Mouse (Mus musculus) liver, postnatal 0 days (tissue): Measurements from ENCODE around the gene 0610040J01Rik. TPM values are rescaled to one million over a fixed set of nuclear protein-coding genes. Genes with fewer than 3 reads are reported as not detected.

Experiments used
- ATAC-seq: fragments of 200-750 bp; cut with Nextera tagmentation; 2 replicates; pipeline ENCODE4 v1.8.0; 2017; ENCODE audit warnings: mild to moderate bottlenecking, moderate library complexity
- DNase-seq: peaks from one replicate; pipeline ENCODE4 v3.0.0-alpha.2; 2016
- H3K27ac ChIP-seq: fragments of 300-500 bp; sonication (generic); 2 replicates; pipeline ENCODE4 v1.5.1; 2014; ENCODE audit warnings: antibody characterized with exemption, moderate library complexity, mild to moderate bottlenecking, low read depth
- H3K27me3 ChIP-seq: fragments of 300-500 bp; sonication (generic); 2 replicates; pipeline ENCODE4 v1.6.1; 2014; ENCODE audit warnings: low read length, control low read depth, mixed read lengths; ENCODE audit not compliant: insufficient read depth
- H3K36me3 ChIP-seq: fragments of 300-500 bp; sonication (generic); replicated peaks from 2 replicates; pipeline ENCODE4 v1.6.1; 2014; ENCODE audit warnings: mild to moderate bottlenecking, control low read depth, low read length, moderate library complexity, mixed read lengths; ENCODE audit not compliant: insufficient read depth
- H3K4me1 ChIP-seq: fragments of 300-500 bp; sonication (generic); 2 replicates; pipeline ENCODE4 v1.6.1; 2014; ENCODE audit warnings: antibody characterized with exemption, mild to moderate bottlenecking, control low read depth; ENCODE audit not compliant: insufficient read depth
- H3K4me2 ChIP-seq: fragments of 300-500 bp; sonication (generic); 2 replicates; pipeline ENCODE4 v1.6.1; 2014; ENCODE audit warnings: low read depth, mild to moderate bottlenecking, low read length, moderate library complexity, mixed read lengths
- H3K4me3 ChIP-seq: fragments of 300-500 bp; sonication (generic); 2 replicates; pipeline ENCODE4 v1.5.1; 2014; ENCODE audit warnings: low read depth, low read length
- H3K9ac ChIP-seq: fragments of 300-500 bp; sonication (generic); replicated peaks from 2 replicates; pipeline ENCODE4 v1.6.1; 2014; ENCODE audit warnings: mild to moderate bottlenecking, moderate library complexity
- H3K9me3 ChIP-seq: fragments of 300-500 bp; sonication (generic); 2 replicates; pipeline ENCODE4 v1.6.1; 2016; ENCODE audit warnings: mild to moderate bottlenecking, control low read depth, low read length, mixed read lengths
- CTCF ChIP-seq: sonication (generic); IDR thresholded peaks from 2 replicates; pipeline ENCODE4 v1.5.1; 2016; ENCODE audit warnings: antibody characterized with exemption, low read depth
- EP300 ChIP-seq: IDR thresholded peaks from 2 replicates; pipeline ENCODE4 v1.6.1; 2016; ENCODE audit warnings: antibody characterized with exemption, low read depth, mild to moderate bottlenecking
- WGBS: fragments of 180-500 bp; shearing (Covaris S2); extraction: QIAGEN DNeasy Blood & Tissue Kit; methylation state at CpG from one replicate; pipeline ENCODE4 v1.1.7; 2014; ENCODE audit not compliant: insufficient replicate concordance; 5-methylcytosine and 5-hydroxymethylcytosine counted together
- polyA plus RNA-seq: library from polyadenylated mRNA; unstranded; fragments of >200 nt; fragmentation: Nextera tagmentation; extraction: Ambion mirVana; gene quantifications from 2 replicates; pipeline ENCODE4 v1.2.1, GENCODE M21; 2015

The 0610040J01Rik gene
- polyA plus RNA-seq: 26.8 and 31.7 TPM in 2 replicates

DNA sequence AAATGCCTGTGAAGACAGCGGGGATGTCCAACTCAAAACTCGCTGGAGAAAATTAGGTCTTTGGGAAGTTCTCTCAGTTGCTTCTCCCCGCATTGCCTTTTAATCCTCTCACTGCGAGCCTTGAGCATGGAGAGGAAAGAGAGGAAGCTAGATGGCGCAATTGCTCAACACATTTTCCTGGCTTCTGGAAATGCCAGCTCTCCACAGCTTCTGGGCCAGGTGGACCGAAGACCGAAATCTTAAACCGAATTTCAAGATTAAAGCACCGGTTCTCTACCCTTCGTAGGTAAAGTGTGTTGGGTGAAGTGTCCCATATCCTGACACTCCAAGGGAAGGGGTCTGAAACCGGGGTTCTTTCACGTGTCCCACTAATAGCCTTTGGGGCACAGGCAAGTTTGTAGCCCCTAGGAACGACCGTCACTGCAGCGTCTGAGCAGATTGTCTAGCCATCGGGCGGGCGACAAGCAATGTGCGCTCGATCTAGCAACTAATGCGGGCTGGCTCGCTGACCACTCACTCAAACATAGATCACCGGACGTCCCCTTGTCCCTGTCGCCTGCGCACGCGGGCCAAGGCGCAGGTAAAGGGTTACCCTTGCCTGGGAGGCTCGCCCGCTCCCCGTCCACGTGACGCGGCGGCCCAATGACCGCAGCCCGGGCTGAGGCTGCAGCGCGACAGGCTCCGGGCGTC, at the start of gene 0610040J01Rik:
0610040J01Rik (plus strand) TSS at position 545 of the 690 bp plus-strand sequence.
- H3K36me3 ChIP-seq: no peaks in the 10 kb centered on the region
- ATAC-seq (peak; percentile 97), DNase-seq (peak; percentile 80)
- TF ChIP-seq CTCF (peak; percentile 90), EP300 (0 out of 2 replicates have a peak, but pooled peaks have one; percentile 4)
- H3K4me3 ChIP-seq: peak within 1 kb of the TSS; percentile 61
- no peaks in the 10 kb centered on the region for H3K27me3 ChIP-seq
- whole genome bisulfite sequencing: 2% methylated on average over 41 of the region's 42 CpGs
- H3K27ac ChIP-seq: peak within 1 kb of the TSS; percentile 84
- H3K4me1 ChIP-seq: peaks cover 13% of the 10 kb centered on the region
- peak within 1 kb of the TSS; percentile 94 for H3K4me2 ChIP-seq
- no peaks in the 10 kb centered on the region for H3K9me3 ChIP-seq
- peak within 1 kb of the TSS; percentile 63 for H3K9ac ChIP-seq

- DNase-seq: no peak
- no peaks in the 10 kb centered on the region for H3K36me3 ChIP-seq
- no peaks in the 10 kb centered on the region for H3K9me3 ChIP-seq
- no peak for ATAC-seq
- H3K4me1 ChIP-seq: no peaks in the 10 kb centered on the region
- 88% methylated on average over 4 of the region's 4 CpGs for WGBS
- no peak overlapping the region for H3K9ac ChIP-seq
- no peak overlapping the region for H3K27ac ChIP-seq
- no peak overlapping the region for H3K4me3 ChIP-seq
- H3K27me3 ChIP-seq: no peaks in the 10 kb centered on the region
- no peak overlapping the region for H3K4me2 ChIP-seq
- TF ChIP-seq EP300: no peak
- no peak for TF ChIP-seq CTCF
These were observed 46.3 kb upstream of the 0610040J01Rik start for GRCm38 (mm10) chr5:63765886-63766285.

GRCm38 (mm10) chr5:63766715-63767114, 45.4 kb upstream of the 0610040J01Rik start:
- Histone ChIP-seq H3K27ac (no peak overlapping the region), H3K4me1 (no peaks in the 10 kb centered on the region), H3K4me3 (no peak overlapping the region), H3K27me3 (no peaks in the 10 kb centered on the region), H3K9me3 (no peaks in the 10 kb centered on the region), H3K4me2 (no peak overlapping the region), H3K36me3 (no peaks in the 10 kb centered on the region), H3K9ac (no peak overlapping the region)
- DNase-seq: peak; percentile 48
- no peak for ATAC-seq
- 36% methylated on average over 6 of the region's 6 CpGs for WGBS
- TF ChIP-seq CTCF (peak; percentile 77), EP300 (no peak)

- ATAC-seq (no peak), DNase-seq (no peak)
- Histone ChIP-seq H3K9ac (no peak overlapping the region), H3K36me3 (no peaks in the 10 kb centered on the region), H3K4me2 (no peak overlapping the region), H3K4me1 (no peaks in the 10 kb centered on the region), H3K27ac (no peak overlapping the region), H3K27me3 (no peaks in the 10 kb centered on the region), H3K4me3 (no peak overlapping the region), H3K9me3 (no peaks in the 10 kb centered on the region)
- whole genome bisulfite sequencing: 63% methylated on average over 8 of the region's 8 CpGs
- no peak for TF ChIP-seq CTCF
- no peak for TF ChIP-seq EP300
These were observed 44.7 kb upstream of the 0610040J01Rik start for GRCm38 (mm10) chr5:63767464-63767863.

DNA sequence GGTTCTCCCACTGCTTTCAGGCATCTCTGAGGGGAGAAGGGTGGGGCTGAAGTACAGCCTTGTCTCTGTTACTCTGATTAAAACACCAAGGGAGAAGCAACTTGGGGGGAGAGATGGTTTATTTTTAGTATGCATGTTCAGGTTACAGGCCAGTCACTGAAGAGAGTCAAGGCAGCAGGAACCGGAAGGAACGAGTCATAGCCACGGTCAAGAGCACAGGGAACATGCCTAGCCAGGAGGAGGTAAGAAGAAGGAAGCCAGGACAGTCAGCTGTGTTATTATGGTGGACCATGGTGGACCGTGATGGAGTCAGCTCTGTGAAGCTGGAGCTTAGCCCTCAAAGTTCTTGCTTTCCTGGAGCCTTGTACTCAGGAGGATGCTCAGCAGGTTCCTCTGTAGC, 43.9 kb upstream of the 0610040J01Rik start:
- no peaks in the 10 kb centered on the region for H3K27me3 ChIP-seq
- no peak overlapping the region for H3K4me2 ChIP-seq
- H3K9me3 ChIP-seq: no peaks in the 10 kb centered on the region
- no peak overlapping the region for H3K9ac ChIP-seq
- no peak for DNase-seq
- 47% methylated on average over 4 of the region's 4 CpGs for WGBS
- H3K36me3 ChIP-seq: no peaks in the 10 kb centered on the region
- no peak for ATAC-seq
- no peak overlapping the region for H3K27ac ChIP-seq
- H3K4me1 ChIP-seq: no peaks in the 10 kb centered on the region
- no peak overlapping the region for H3K4me3 ChIP-seq
- TF ChIP-seq CTCF (no peak), EP300 (no peak)

- H3K4me1 ChIP-seq: no peaks in the 10 kb centered on the region
- TF ChIP-seq EP300 (no peak), CTCF (no peak)
- no peaks in the 10 kb centered on the region for H3K9me3 ChIP-seq
- no peak for ATAC-seq
- H3K9ac ChIP-seq: no peak overlapping the region
- no peak overlapping the region for H3K4me2 ChIP-seq
- H3K27me3 ChIP-seq: no peaks in the 10 kb centered on the region
- no peak for DNase-seq
- 64% methylated on average over 2 of the region's 2 CpGs for WGBS
- no peaks in the 10 kb centered on the region for H3K36me3 ChIP-seq
- no peak overlapping the region for H3K4me3 ChIP-seq
- no peak overlapping the region for H3K27ac ChIP-seq
These were observed 39.2 kb upstream of the 0610040J01Rik start for GRCm38 (mm10) chr5:63772971-63773370.
